Mouse (Mus musculus): Measurements from ENCODE around the gene Slc22a22. TPM values are rescaled to one million over a fixed set of nuclear protein-coding genes. Genes with fewer than 3 reads are reported as not detected.

Gene Slc22a22
- polyA plus RNA-seq, 1 experiment, result not detected

DNA sequence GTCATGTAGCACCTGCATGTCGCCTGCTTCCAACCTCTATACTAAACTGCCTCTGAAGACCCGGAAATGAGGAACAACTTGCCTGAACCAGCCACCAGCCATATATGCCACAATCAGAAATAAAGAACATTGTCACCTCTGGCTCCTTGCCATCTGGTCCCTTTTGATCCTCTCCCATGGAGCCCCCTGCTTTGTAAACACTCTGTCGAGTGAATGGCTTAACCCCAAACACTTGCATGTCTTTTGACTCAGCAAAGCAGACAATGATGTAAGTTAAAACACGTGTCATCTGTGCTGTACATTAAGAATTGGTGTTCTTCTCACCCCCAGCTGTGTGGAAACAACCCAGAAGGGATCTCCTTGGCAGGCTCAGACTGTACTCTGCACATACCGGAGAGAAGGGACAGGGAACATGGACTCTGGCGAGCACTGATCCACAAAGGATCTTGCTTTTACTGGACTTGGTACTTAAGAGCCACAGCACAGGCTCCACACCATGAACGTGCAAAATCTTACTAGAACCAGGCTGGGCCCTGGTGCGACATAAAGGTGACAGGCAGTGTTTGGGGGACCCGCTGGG, 26.8 kb upstream of the Slc22a22 start:
- Histone ChIP-seq H3K27me3 (ENCODE audit: control insufficient read depth, insufficient read depth, low read length, poor library complexity, severe bottlenecking) (no peaks in the 10 kb centered on the region; the same call in 1 of the 2 replicates), H3K27ac (ENCODE audit: insufficient read depth, low read length) (no peak overlapping the region), H3K4me1 (ENCODE audit: control insufficient read depth, insufficient read depth, low read length) (no peaks in the 10 kb centered on the region), H3K36me3 (ENCODE audit: control insufficient read depth, insufficient read depth, low read length, poor library complexity, severe bottlenecking) (no peaks in the 10 kb centered on the region), H3K9me3 (replicated peaks; ENCODE audit: control insufficient read depth, insufficient read depth, low read length, poor library complexity, severe bottlenecking) (no peaks in the 10 kb centered on the region), H3K9ac (ENCODE audit: low read depth, poor library complexity, severe bottlenecking) (no peak overlapping the region), H3K4me3 (ENCODE audit: low read depth, low read length) (no peak overlapping the region)
- TF ChIP-seq EP300 (IDR thresholded peaks at IDR 0.05; ENCODE audit: insufficient read depth, low read depth, low read length) (no peak), POLR2A (IDR thresholded peaks at IDR 0.05; ENCODE audit: insufficient read depth, low read length) (no peak), CTCF (IDR thresholded peaks at IDR 0.05; ENCODE audit: low read depth, low read length) (no peak)

DNA sequence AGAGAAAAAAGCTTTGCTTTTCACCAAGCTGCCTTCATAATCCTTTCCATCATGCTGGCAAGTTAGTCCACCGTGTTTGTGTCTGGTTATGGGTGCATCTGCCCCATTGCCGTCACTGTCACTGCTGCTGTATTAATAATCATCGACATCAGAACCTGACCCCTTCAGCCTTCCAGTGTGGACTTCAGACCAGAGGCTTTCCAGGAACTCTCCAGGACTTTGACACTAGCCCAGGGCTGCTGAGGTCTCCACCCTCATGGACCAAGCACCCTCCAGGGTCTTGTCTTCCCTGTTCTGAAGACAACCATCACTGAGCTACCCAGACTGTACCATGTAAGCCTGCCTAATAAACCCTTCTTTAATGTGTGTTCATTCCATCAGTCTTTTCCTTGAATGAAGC, 26.2 kb upstream of the Slc22a22 start:
- Histone ChIP-seq H3K9ac (ENCODE audit: low read depth, poor library complexity, severe bottlenecking) (no peak overlapping the region), H3K4me1 (ENCODE audit: control insufficient read depth, insufficient read depth, low read length) (no peaks in the 10 kb centered on the region), H3K36me3 (ENCODE audit: control insufficient read depth, insufficient read depth, low read length, poor library complexity, severe bottlenecking) (no peaks in the 10 kb centered on the region), H3K27me3 (ENCODE audit: control insufficient read depth, insufficient read depth, low read length, poor library complexity, severe bottlenecking) (no peaks in the 10 kb centered on the region; the same call in 1 of the 2 replicates), H3K27ac (ENCODE audit: insufficient read depth, low read length) (no peak overlapping the region), H3K4me3 (ENCODE audit: low read depth, low read length) (no peak overlapping the region), H3K9me3 (replicated peaks; ENCODE audit: control insufficient read depth, insufficient read depth, low read length, poor library complexity, severe bottlenecking) (no peaks in the 10 kb centered on the region)
- TF ChIP-seq POLR2A (IDR thresholded peaks at IDR 0.05; ENCODE audit: insufficient read depth, low read length), result no peak
- no peak for TF ChIP-seq CTCF (IDR thresholded peaks at IDR 0.05; ENCODE audit: low read depth, low read length)
- no peak for TF ChIP-seq EP300 (IDR thresholded peaks at IDR 0.05; ENCODE audit: insufficient read depth, low read depth, low read length)

GRCm38 (mm10) chr15:57501559-57501958, 24.1 kb upstream of the Slc22a22 start:
- H3K9ac ChIP-seq (ENCODE audit: low read depth, poor library complexity, severe bottlenecking), result no peak overlapping the region
- no peak for TF ChIP-seq POLR2A (IDR thresholded peaks at IDR 0.05; ENCODE audit: insufficient read depth, low read length)
- TF ChIP-seq EP300 (IDR thresholded peaks at IDR 0.05; ENCODE audit: insufficient read depth, low read depth, low read length), result no peak

GRCm38 (mm10) chr15:57496106-57496505, 18.7 kb upstream of the Slc22a22 start:
- Histone ChIP-seq H3K27me3 (ENCODE audit: control insufficient read depth, insufficient read depth, low read length, poor library complexity, severe bottlenecking) (peaks cover 2% of the 10 kb centered on the region; the same call in 1 of the 2 replicates), H3K4me1 (ENCODE audit: control insufficient read depth, insufficient read depth, low read length) (no peaks in the 10 kb centered on the region), H3K4me3 (ENCODE audit: low read depth, low read length) (no peak overlapping the region), H3K27ac (ENCODE audit: insufficient read depth, low read length) (no peak overlapping the region), H3K9ac (ENCODE audit: low read depth, poor library complexity, severe bottlenecking) (no peak overlapping the region), H3K36me3 (ENCODE audit: control insufficient read depth, insufficient read depth, low read length, poor library complexity, severe bottlenecking) (no peaks in the 10 kb centered on the region), H3K9me3 (replicated peaks; ENCODE audit: control insufficient read depth, insufficient read depth, low read length, poor library complexity, severe bottlenecking) (no peaks in the 10 kb centered on the region)
- TF ChIP-seq POLR2A (IDR thresholded peaks at IDR 0.05; ENCODE audit: insufficient read depth, low read length), result no peak
- no peak for TF ChIP-seq CTCF (IDR thresholded peaks at IDR 0.05; ENCODE audit: low read depth, low read length)
- TF ChIP-seq EP300 (IDR thresholded peaks at IDR 0.05; ENCODE audit: insufficient read depth, low read depth, low read length), result no peak

More at GRCm38 (mm10) chr15:57501559-57501958, 24.1 kb upstream of the Slc22a22 start:
- Histone ChIP-seq H3K4me3 (ENCODE audit: low read depth, low read length) (no peak overlapping the region), H3K27ac (ENCODE audit: insufficient read depth, low read length) (no peak overlapping the region), H3K27me3 (ENCODE audit: control insufficient read depth, insufficient read depth, low read length, poor library complexity, severe bottlenecking) (peaks cover 2% of the 10 kb centered on the region), H3K36me3 (ENCODE audit: control insufficient read depth, insufficient read depth, low read length, poor library complexity, severe bottlenecking) (no peaks in the 10 kb centered on the region), H3K4me1 (ENCODE audit: control insufficient read depth, insufficient read depth, low read length) (no peaks in the 10 kb centered on the region), H3K9me3 (replicated peaks; ENCODE audit: control insufficient read depth, insufficient read depth, low read length, poor library complexity, severe bottlenecking) (no peaks in the 10 kb centered on the region)

GRCm38 (mm10) chr15:57482509-57482908, 5.1 kb upstream of the Slc22a22 start:
- TF ChIP-seq POLR2A (IDR thresholded peaks at IDR 0.05; ENCODE audit: insufficient read depth, low read length), result no peak
- TF ChIP-seq EP300 (IDR thresholded peaks at IDR 0.05; ENCODE audit: insufficient read depth, low read depth, low read length), result no peak
- TF ChIP-seq CTCF (IDR thresholded peaks at IDR 0.05; ENCODE audit: low read depth, low read length), result no peak
- no peaks in the 10 kb centered on the region for H3K4me1 ChIP-seq (ENCODE audit: control insufficient read depth, insufficient read depth, low read length)
- H3K9me3 ChIP-seq (replicated peaks; ENCODE audit: control insufficient read depth, insufficient read depth, low read length, poor library complexity, severe bottlenecking), result no peaks in the 10 kb centered on the region
- H3K27me3 ChIP-seq (ENCODE audit: control insufficient read depth, insufficient read depth, low read length, poor library complexity, severe bottlenecking), result no peaks in the 10 kb centered on the region
- H3K4me3 ChIP-seq (ENCODE audit: low read depth, low read length), result no peak overlapping the region
- no peak overlapping the region for H3K9ac ChIP-seq (ENCODE audit: low read depth, poor library complexity, severe bottlenecking)
- H3K36me3 ChIP-seq (ENCODE audit: control insufficient read depth, insufficient read depth, low read length, poor library complexity, severe bottlenecking), result no peaks in the 10 kb centered on the region
- no peak overlapping the region for H3K27ac ChIP-seq (ENCODE audit: insufficient read depth, low read length)

DNA sequence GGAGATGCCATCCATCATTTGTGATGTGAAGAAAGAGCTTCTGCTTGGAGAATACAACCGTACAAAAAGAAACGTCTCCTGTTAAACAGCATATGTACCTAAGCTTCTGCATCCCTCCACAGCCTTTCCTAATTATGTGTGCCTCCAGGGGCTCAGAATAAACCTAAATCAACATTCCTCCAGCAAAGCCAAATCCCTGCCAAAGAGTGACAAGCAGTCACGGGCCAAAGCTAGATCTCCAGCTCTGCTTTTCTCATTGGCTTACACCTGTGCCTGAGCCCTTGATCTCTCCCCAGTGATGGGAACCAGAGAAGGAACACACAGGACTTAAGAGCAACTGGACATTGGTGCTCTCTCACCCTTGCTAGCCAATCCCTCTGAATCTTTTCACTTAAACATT, 5.8 kb downstream of the Slc22a22 start:
- no peaks in the 10 kb centered on the region for H3K36me3 ChIP-seq (ENCODE audit: control insufficient read depth, insufficient read depth, low read length, poor library complexity, severe bottlenecking)
- no peak overlapping the region for H3K4me3 ChIP-seq (ENCODE audit: low read depth, low read length)
- no peak overlapping the region for H3K27ac ChIP-seq (ENCODE audit: insufficient read depth, low read length)
- no peaks in the 10 kb centered on the region for H3K9me3 ChIP-seq (replicated peaks; ENCODE audit: control insufficient read depth, insufficient read depth, low read length, poor library complexity, severe bottlenecking)
- no peaks in the 10 kb centered on the region; the same call in 1 of the 2 replicates for H3K27me3 ChIP-seq (ENCODE audit: control insufficient read depth, insufficient read depth, low read length, poor library complexity, severe bottlenecking)
- H3K9ac ChIP-seq (ENCODE audit: low read depth, poor library complexity, severe bottlenecking), result no peak overlapping the region
- TF ChIP-seq EP300 (IDR thresholded peaks at IDR 0.05; ENCODE audit: insufficient read depth, low read depth, low read length), result no peak
- TF ChIP-seq POLR2A (IDR thresholded peaks at IDR 0.05; ENCODE audit: insufficient read depth, low read length), result no peak
- no peak for TF ChIP-seq CTCF (IDR thresholded peaks at IDR 0.05; ENCODE audit: low read depth, low read length)
- H3K4me1 ChIP-seq (ENCODE audit: control insufficient read depth, insufficient read depth, low read length), result no peaks in the 10 kb centered on the region

Measured in ES-Bruce4 (cell line).